Mouse (Mus musculus): ENCODE measurements around the gene En2. TPM values are rescaled to one million over a fixed set of nuclear protein-coding genes. Genes with fewer than 3 reads are reported as not detected.

The En2 gene
- polyA plus RNA-seq, 1 experiment, result 0.09 TPM

GRCm38 (mm10) chr5:28207043-28207442 lies 41.5 kb downstream of the En2 start:
- 71% methylated on average over 4 of the region's 4 CpGs for WGBS
- no peaks in the 10 kb centered on the region for H3K36me3 ChIP-seq (ENCODE audit: control insufficient read depth, insufficient read depth, low read length)
- no peak overlapping the region for H3K4me3 ChIP-seq (ENCODE audit: insufficient read depth, low read depth, low read length)
- no peak for DNase-seq
- H3K27ac ChIP-seq (ENCODE audit: insufficient read depth, low read depth, low read length), result no peak overlapping the region
- no peak for TF ChIP-seq POLR2A (IDR thresholded peaks at IDR 0.05; ENCODE audit: low read depth, low read length)
- no peak for TF ChIP-seq CTCF (conservative IDR thresholded peaks at IDR 0.05; ENCODE audit: insufficient read depth, insufficient read length, low read depth, low read length)
- peaks cover 5% of the 10 kb centered on the region; the same call in 1 of the 2 replicates for H3K4me1 ChIP-seq (ENCODE audit: control insufficient read depth, insufficient read depth, low read length)
- peaks cover 9% of the 10 kb centered on the region for H3K27me3 ChIP-seq (replicated peaks; ENCODE audit: control insufficient read depth, insufficient read depth, low read length)

GRCm38 (mm10) chr5:28208726-28209520 lies 43.4 kb downstream of the En2 start:
- Histone ChIP-seq H3K27me3 (replicated peaks; ENCODE audit: control insufficient read depth, insufficient read depth, low read length) (peaks cover 9% of the 10 kb centered on the region), H3K4me1 (ENCODE audit: control insufficient read depth, insufficient read depth, low read length) (peaks cover 5% of the 10 kb centered on the region; the same call in 1 of the 2 replicates), H3K27ac (ENCODE audit: insufficient read depth, low read depth, low read length) (no peak overlapping the region), H3K4me3 (ENCODE audit: insufficient read depth, low read depth, low read length) (no peak overlapping the region), H3K36me3 (ENCODE audit: control insufficient read depth, insufficient read depth, low read length) (no peaks in the 10 kb centered on the region)
- no peak for TF ChIP-seq POLR2A (IDR thresholded peaks at IDR 0.05; ENCODE audit: low read depth, low read length)
- TF ChIP-seq CTCF (conservative IDR thresholded peaks at IDR 0.05; ENCODE audit: insufficient read depth, insufficient read length, low read depth, low read length), result no peak
- 13% methylated on average over 20 of the region's 20 CpGs for WGBS
- DNase-seq, result no peak

GRCm38 (mm10) chr5:28209549-28210431 lies 44.3 kb downstream of the En2 start:
- Histone ChIP-seq H3K36me3 (ENCODE audit: control insufficient read depth, insufficient read depth, low read length) (no peaks in the 10 kb centered on the region), H3K4me1 (ENCODE audit: control insufficient read depth, insufficient read depth, low read length) (peaks cover 5% of the 10 kb centered on the region; the same call in 1 of the 2 replicates), H3K27ac (ENCODE audit: insufficient read depth, low read depth, low read length) (no peak overlapping the region), H3K27me3 (replicated peaks; ENCODE audit: control insufficient read depth, insufficient read depth, low read length) (peaks cover 9% of the 10 kb centered on the region), H3K4me3 (ENCODE audit: insufficient read depth, low read depth, low read length) (peak overlapping the region; percentile 8; the same call in 1 of the 2 replicates)
- WGBS, result 1% methylated on average over 80 of the region's 80 CpGs
- TF ChIP-seq POLR2A (IDR thresholded peaks at IDR 0.05; ENCODE audit: low read depth, low read length) (no peak), CTCF (conservative IDR thresholded peaks at IDR 0.05; ENCODE audit: insufficient read depth, insufficient read length, low read depth, low read length) (no peak)
- peak; percentile 56 for DNase-seq

- Histone ChIP-seq H3K36me3 (ENCODE audit: control insufficient read depth, insufficient read depth, low read length) (no peaks in the 10 kb centered on the region), H3K4me3 (ENCODE audit: insufficient read depth, low read depth, low read length) (no peak overlapping the region), H3K27ac (ENCODE audit: insufficient read depth, low read depth, low read length) (no peak overlapping the region), H3K4me1 (ENCODE audit: control insufficient read depth, insufficient read depth, low read length) (peaks cover 5% of the 10 kb centered on the region; the same call in 1 of the 2 replicates), H3K27me3 (replicated peaks; ENCODE audit: control insufficient read depth, insufficient read depth, low read length) (peaks cover 8% of the 10 kb centered on the region; the same call in 1 of the 2 replicates)
- 4% methylated on average over 29 of the region's 29 CpGs for WGBS
- no peak for DNase-seq
- TF ChIP-seq CTCF (conservative IDR thresholded peaks at IDR 0.05; ENCODE audit: insufficient read depth, insufficient read length, low read depth, low read length) (no peak), POLR2A (IDR thresholded peaks at IDR 0.05; ENCODE audit: low read depth, low read length) (no peak)
These were observed 45.4 kb downstream of the En2 start for GRCm38 (mm10) chr5:28210591-28211550.

- Histone ChIP-seq H3K4me3 (ENCODE audit: insufficient read depth, low read depth, low read length) (no peak overlapping the region), H3K27me3 (replicated peaks; ENCODE audit: control insufficient read depth, insufficient read depth, low read length) (peaks cover 7% of the 10 kb centered on the region; the same call in 1 of the 2 replicates), H3K36me3 (ENCODE audit: control insufficient read depth, insufficient read depth, low read length) (no peaks in the 10 kb centered on the region), H3K27ac (ENCODE audit: insufficient read depth, low read depth, low read length) (no peak overlapping the region), H3K4me1 (ENCODE audit: control insufficient read depth, insufficient read depth, low read length) (peaks cover 5% of the 10 kb centered on the region; the same call in 1 of the 2 replicates)
- DNase-seq, result no peak
- no peak for TF ChIP-seq CTCF (conservative IDR thresholded peaks at IDR 0.05; ENCODE audit: insufficient read depth, insufficient read length, low read depth, low read length)
- TF ChIP-seq POLR2A (IDR thresholded peaks at IDR 0.05; ENCODE audit: low read depth, low read length), result no peak
- 11% methylated on average over 15 of the region's 15 CpGs for WGBS
These were observed 46.3 kb downstream of the En2 start for GRCm38 (mm10) chr5:28211651-28212310.

- no peak overlapping the region for H3K27ac ChIP-seq (ENCODE audit: insufficient read depth, low read depth, low read length)
- no peaks in the 10 kb centered on the region for H3K36me3 ChIP-seq (ENCODE audit: control insufficient read depth, insufficient read depth, low read length)
- no peak for TF ChIP-seq POLR2A (IDR thresholded peaks at IDR 0.05; ENCODE audit: low read depth, low read length)
- no peak for TF ChIP-seq CTCF (conservative IDR thresholded peaks at IDR 0.05; ENCODE audit: insufficient read depth, insufficient read length, low read depth, low read length)
- H3K27me3 ChIP-seq (replicated peaks; ENCODE audit: control insufficient read depth, insufficient read depth, low read length), result peaks cover 7% of the 10 kb centered on the region; the same call in 1 of the 2 replicates
- no peak overlapping the region for H3K4me3 ChIP-seq (ENCODE audit: insufficient read depth, low read depth, low read length)
- DNase-seq, result no peak
- 66% methylated on average over 2 of the region's 2 CpGs for WGBS
- H3K4me1 ChIP-seq (ENCODE audit: control insufficient read depth, insufficient read depth, low read length), result peaks cover 5% of the 10 kb centered on the region; the same call in 1 of the 2 replicates
These were observed 47.9 kb downstream of the En2 start for GRCm38 (mm10) chr5:28213441-28213840.
